Mouse (Mus musculus) skeletal muscle tissue, adult 2 months (tissue): ENCODE data around the gene Mamdc2.

Source experiments
- DNase-seq: peaks from one replicate; pipeline ENCODE4 v3.0.0-alpha.2; 2012; ENCODE audit warnings: low read depth, low spot score

The Mamdc2 gene

DNA sequence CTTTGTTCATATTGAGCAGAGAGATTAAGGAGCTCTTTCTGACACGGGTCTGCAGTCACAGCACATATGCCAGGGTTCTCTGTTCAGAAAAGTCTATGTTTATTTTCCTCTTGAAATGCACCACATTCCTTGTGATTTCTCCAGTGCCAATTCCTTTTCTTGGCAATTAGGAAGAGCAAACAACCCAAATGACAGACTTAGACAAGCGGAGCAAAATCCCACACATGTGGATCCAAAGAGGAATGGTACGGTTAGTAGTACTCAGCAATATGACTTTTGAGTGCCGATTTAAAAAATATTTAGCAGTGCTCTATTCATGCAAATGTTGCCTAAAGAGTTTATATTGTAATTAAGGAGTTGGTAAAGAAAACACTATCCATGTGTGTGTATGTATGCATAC is 87.7 kb downstream of the Mamdc2 start:
- DNase-seq = no peak

DNA sequence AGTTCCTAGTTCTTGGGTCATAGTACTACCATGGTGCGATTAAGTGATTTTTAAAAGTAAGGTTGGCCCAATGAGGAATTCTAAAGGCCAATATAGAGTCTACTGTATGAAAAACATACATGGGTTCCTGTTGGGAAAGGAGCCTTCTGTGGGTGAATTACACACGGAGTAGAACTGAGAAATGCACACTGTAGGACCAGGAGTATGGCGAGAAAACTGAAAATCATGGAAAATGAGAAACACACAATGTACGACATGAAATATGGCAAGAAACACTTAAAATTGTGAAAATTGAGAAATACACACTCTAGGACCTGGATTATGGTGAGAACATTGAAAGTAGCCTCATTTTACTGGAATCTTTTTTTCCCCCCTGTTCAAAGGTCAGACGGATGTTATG is 91.0 kb downstream of the Mamdc2 start:
- DNase-seq = no peak

DNA sequence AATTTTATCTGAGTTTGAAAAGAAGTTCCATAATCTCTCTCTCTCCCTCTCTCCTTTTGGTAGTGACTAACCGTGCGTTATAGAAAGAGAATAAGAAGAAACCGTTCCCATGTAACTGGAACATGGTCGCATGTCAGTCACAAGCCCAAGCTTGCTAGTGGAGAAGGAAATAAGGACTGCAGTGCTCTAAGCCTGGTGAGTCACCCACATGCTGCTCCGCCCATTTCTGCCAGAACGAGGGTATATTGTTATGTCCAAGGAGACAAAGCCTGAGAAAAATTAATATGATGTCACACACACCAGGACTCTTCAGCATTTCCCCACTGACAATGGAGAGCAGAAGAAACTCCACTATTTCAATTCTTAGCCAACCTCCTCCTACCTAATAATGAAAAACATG is 93.5 kb downstream of the Mamdc2 start:
- no peak for DNase-seq

DNA sequence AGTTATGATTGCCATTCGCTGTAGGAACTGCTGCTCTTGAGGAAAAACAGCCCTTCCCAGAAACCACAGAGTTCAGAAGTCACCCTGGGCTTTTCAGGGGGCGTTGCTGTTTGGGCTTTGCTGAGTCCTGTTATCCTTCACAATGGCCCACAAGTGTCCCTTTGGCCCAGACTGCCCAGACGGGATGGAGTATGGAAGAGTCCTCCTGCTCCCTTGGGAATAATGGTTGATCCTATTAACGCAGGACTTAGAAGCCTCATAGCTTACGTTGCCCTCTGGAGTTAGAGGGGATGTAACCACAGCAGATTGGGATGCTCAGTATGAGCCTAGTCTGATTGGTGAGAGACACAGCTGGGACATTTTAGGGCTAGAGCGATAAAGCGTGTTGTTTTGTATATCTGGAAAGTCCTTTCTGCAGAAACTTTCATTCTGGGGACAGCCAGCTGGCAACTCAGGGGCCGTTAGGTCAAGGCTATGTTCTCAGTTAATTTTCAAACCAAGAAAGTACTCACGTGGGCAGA is 94.3 kb downstream of the Mamdc2 start:
- no peak for DNase-seq

DNA sequence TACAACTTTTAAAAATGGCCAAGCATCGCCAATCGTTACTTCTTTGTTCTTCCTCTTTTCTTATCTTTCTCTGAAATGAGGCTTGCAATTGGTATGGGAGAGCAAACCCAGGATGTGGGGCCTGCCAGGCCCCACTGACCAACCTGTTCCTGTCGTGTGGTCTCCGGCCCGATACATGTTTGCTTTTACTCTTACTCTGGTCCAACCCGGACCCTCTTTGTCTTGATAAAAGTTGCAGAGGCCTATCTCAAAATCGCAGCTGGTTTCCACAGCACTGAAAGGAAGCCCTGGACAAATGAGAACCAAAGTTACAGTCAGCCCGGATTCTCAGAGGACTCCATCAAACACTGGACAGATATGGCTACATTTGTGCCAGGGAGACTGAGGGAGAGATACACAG is 95.1 kb downstream of the Mamdc2 start:
- no peak for DNase-seq

DNA sequence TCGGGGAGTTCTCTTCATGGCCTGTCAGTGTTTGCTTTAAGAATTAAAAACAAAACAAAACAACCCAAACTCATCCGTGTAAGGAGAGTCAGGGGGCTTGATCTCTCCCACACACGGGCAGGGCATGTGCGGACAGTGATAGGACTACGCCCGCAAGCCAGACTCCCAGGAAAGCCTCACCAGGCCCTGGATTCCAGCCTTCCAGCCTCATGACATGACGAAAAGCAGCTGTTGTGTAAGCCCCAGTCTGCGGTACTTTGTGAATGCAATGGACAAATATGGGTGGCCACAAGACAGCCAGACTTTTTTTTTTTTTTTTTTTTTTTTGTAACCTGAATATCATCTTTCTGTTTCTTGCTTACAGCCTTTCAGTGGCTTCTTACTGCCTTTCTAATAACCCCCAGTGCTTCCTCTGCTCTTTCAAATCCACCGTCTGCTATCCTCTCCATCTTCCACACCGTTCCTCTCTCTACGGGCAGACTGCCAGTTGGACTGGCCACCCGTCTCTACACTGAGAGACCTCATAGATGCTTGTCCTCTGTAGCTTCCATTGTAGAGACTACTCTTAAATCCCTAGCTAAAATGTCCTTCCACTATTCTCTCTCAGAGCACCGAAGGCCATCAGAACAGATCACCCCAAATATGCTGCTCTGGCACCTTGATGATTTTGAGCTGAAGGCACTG is 96.3 kb downstream of the Mamdc2 start:
- peak; percentile 15 for DNase-seq

DNA sequence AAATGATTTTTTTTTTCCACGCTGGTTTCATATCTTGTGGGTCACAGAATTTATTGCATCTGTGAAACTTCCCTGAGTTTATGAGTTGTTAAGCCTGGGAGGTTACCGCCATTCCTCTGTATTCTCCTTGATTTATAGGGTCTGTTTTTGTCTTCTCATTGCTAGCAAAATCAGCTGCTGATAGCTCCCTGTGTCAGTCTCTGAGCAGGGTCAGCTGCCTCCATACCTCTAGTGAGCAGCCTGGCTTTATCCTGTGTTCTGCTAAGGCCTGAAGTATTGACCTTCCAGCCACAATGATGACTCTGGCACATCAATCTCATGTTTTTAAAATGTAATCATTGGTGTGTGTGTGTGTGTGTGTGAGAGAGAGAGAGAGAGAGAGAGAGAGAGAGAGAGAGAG is 98.3 kb downstream of the Mamdc2 start:
- DNase-seq = no peak

DNA sequence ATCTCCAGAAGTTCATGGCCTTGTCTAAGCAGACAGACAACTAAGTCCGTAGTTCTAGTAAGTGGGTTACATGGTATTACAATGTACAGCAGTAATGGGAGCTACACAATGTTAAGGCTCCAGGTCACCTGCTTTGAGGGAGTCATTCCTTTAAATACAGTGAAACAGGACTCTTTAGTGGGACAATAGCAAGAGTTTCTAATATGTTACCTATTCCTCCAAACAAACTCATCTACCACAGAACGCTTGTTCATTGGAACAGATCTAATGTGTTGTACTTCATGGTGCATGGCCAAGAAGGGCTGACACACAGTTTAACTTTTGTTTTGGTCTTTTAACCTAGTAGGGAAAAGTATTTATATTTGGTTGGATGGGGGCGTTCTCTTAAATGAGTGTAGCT is 105.5 kb downstream of the Mamdc2 start:
- no peak for DNase-seq

DNA sequence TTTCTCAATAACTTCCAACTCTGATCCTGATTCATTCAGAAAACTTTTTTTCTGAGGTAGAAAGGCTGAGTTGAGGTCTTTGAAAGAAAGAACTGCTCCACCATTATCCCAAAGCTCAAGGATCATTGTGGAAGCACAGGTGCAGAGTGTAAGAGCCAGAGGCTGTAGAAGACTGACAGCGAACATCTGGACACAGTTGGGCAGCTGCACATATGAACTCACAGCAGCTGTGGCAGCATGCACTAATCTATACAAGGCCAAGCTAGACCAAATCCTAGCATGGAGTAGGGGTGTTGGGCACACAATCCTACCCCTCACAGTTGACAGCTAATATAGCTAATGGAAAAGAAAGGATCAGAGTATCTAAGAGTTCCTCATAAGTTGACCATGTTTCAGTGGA is 115.4 kb downstream of the Mamdc2 start:
- no peak for DNase-seq

DNA sequence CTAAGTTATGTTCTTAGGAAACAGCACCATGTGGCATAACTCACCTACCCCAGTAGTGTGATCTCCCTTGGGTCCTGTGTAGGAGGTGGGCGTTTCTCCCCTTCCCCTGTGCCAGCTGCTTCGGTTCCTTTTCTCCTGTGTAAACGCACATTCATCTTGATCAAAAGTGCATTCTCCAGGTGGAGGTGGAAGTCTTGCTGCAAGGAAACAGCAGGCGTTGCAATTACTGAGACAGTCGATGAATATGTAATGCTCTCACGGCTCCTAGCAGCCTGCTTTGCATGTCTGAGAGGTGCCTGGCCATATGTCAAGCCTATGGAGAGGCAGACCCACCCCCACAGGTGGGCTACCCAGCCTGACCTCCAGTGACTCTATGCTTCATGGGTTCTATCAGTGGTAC is 117.4 kb downstream of the Mamdc2 start:
- DNase-seq = no peak

DNA sequence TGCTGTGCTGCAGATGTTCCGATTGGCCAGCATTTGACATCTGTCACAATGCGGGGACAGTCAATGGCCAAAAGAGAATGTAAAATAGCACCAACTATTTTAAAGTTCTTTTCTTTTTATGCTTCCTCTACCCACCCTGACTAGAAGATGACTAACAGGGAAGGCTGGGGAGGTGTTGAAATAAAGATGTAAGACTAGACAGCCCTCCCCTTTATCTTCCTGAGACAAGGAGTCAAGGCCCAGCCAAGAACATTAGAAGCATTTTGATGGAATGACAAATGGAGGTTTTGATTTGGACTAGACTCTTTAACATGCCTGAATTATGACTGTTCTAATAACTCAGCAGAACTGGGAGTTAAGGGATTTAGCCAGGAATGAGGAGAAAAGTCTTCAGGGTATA is 118.9 kb downstream of the Mamdc2 start:
- DNase-seq = no peak

DNA sequence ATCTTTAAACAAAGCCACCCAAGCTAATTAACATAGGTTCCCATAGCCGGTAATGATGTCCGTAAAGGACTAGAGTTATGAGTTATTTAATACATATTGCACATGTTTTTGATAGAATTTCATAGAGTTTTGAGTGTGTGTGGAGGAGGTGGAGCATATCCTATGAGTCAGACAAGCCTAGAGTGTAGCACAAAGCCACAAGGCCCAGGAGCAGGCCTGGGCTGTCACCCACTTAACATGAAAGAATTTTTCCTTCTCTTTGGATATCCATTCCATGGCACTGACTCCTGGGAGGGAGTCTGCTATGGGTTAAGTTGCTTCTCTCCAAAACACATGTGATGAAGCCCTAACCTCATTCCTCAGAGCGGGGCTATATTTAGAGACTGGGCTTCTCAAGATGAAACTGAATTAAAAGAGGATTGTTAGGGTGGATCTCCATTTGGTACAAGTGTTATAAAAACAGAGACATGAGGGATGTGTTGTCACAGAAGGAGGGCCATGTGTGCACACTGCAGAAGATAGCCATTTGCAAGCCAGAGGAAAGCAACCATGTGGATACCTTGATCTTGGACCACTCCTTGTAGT is 121.1 kb downstream of the Mamdc2 start:
- DNase-seq = no peak

DNA sequence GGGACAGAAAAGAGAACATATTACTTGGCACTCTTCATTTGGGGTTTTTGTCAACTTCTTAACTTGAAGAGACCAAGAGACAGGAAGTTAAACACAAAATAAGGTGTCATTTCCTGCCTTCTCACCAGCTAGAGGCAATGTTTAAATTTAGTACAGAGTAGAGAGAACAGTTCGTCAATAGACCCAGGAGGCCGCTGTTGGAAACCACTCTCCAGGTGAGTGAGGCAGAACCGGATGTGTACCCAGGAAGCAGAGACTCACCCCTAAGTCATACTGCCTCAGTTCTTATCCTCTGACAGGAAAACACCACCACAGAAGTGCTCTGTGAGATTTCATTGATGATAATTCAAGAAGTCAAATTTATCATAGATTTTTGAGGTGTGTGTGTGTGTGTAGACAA is 125.1 kb downstream of the Mamdc2 start:
- DNase-seq = peak; percentile 4

DNA sequence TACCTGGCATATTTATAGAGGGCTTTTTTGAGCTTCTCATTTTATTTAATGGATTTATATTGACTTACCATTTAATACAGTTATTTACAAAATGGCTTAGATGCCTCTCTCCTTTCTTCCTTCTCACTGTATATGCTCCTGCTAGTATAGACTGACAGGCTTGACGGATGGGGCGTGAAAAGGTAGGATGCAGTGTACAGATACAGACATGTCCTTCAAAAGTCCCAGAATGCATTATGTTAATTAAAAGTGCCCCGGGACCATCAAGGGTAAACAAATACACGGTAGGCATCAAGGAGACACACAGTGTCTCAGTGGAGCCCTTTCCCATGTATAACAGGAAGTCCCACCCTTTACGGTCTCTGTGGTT is 130.3 kb downstream of the Mamdc2 start:
- DNase-seq = no peak

DNA sequence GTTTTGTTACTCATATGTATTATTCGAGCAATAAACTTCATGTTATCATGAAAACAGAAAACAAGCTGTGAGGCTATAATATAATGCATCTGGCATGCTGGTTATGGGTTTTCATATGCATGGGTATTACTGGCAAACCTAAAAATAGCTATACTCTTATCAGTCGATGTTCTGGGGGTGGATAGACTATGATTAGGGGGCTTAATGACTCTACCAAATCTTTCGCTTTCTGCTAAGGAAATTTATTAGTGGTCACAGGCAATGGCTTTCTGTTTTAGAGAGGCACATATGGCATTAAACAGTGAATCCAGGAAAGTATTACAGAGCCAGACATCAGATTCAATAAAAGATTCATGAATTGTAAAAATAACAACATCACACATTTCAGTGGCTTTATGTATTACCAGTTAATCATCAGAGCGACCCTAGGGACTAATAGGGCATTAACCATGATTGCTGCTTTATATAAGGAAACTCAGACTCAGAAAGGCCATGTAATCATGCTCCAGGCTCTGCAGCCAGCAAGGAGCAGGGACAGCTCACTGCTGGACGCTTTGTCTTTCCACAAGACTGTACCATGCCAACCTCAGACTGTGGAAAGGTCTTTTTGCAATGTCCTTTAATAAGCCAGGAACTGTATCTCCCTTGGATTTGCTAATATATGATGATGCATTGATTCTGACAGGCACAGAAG is 130.8 kb downstream of the Mamdc2 start:
- DNase-seq = no peak

DNA sequence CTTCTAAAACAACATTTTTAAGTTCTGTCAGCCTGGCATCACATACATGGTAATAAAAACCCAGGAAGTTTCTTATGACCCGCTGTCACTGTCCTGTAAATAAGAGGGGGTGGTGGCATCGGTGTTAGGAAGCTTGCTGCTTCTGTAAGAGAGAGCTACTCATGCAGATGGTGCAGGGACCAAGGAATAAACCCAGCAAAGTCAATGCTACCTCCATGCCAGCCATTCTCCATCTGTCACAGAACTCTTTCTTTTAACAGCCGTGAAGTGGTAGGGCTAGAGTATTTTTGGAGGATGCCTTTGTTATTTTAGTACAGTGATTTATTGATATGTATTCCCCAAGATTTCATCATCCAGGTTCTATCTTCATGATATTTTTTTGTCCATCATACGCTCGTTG is 131.4 kb downstream of the Mamdc2 start:
- DNase-seq = no peak

DNA sequence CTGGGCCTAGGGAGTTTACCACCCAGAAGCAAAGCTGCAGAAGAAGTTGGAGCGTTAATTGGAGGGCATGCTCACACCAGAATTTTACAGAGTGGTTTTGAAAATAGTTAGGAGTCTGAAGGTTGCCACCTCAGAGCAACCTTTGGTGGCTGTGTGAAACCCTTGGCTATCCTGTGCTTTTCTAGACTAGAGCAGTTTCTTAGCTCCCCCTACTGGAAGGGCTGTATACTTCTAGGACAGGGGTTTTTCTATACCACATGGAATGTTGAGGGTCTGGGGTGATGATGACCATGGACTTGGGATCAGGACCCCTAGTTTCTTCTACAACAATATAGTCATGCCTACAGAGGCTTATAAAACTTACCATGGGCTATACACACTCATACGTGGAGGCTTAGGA is 138.3 kb downstream of the Mamdc2 start:
- DNase-seq = no peak

DNA sequence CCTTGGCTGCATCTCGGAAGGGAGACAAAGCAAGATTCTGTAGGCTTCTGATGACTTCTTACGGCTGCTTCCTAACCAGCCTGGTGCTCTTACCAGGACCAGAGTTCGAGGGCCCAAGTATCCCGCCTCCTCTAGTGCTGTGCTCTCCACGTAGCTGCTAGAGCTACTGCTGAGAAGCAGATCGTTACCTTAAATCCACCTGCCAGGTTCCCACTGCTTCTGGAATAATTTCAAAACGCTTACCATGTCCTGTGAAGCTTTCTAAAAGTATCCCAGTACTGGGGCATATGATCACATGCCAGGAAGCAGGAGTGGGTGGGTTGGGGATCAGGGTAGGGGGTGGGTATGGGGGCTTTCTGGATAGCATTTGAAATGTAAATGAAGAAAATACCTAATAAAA is 141.6 kb downstream of the Mamdc2 start:
- no peak for DNase-seq

DNA sequence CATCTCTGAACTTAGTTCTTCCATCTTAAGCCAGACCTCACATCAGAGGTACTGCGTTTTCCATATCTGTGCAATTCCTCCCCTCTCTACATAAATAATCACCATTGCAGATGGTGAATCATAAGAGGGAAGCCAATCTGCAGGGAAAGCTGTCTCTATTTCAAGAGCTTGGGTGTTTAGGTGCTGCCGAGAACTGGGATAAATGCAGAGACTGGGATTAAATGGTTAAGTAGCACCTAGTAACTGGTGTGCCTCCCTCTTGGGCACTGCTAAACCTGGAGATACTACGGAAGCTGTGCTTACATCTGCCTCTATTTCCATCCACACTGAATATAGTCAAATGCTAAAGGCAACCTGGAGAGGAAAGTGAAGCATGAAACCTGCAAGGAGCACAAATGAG is 148.3 kb downstream of the Mamdc2 start:
- DNase-seq = no peak

DNA sequence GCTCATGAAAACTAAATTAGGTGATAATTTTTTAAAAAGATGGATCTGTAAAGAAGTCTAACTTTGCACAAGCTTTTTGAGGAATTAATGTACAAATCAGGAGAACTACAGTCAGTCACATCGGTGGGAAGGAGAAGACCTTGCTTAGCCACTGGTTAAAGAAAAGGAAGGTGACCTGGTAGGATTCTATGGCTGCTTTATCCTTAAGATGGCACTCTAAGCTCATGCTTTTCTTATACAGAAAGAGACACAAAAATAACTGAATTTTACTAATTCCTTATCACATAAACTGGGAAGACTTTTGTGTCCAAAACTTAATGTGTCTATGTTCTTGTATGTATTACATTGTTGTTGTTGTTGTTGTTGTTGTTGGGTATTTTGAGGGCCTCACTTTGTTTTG is 149.3 kb downstream of the Mamdc2 start:
- DNase-seq = no peak

DNA sequence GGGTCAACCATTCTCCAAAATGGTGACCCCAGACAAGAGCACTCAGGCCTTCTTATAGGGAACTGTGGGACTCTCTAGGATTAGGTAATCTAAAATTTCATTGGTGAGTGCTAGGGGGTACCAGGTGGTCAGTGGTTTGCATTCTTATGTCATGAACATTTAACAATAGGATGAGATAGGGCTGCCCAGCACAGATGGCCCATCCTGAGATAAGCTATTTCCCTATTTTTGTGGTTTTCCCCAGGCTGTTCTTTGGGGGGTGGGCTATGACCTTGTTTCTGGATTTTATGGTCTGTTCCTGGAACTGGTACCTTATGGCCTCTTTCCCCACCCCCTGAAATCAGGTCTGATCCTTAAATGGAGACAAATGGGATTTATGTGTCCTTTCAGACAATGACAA is 151.1 kb downstream of the Mamdc2 start:
- DNase-seq = no peak

DNA sequence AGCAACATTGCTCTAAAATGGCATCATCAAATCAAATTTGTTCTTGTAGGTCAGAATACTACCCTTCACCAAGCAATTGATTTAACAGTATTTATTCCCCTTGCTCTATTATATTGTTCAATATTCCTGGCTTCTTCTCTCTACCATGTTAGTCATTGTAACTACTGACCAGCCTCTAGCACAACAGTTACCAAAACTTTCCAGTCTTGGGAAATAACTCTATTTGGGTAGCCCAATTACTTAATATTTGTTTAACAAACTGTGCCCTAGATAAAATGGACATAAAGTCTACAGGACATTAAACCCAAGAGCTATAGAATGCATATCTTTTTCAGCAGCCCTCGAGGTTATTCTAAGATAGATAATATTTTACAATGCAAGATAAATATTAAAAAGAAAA is 159.0 kb downstream of the Mamdc2 start:
- no peak for DNase-seq
